Mouse (Mus musculus): ENCODE results near the gene Gucd1. TPM values are rescaled to one million over a fixed set of nuclear protein-coding genes. Genes with fewer than 3 reads are reported as not detected.

Gucd1 gene
- total and polyA plus RNA-seq, 3 experiments: 16.8 to 19.0 (median 18.0) TPM

GRCm38 (mm10) chr10:75429522-75430146 is 88.1 kb downstream of the Gucd1 start (continued):
- TF ChIP-seq ZMIZ1 (IDR thresholded peaks at IDR 0.05; ENCODE audit: low read depth, low read length) (no peak), IRF4 (IDR thresholded peaks at IDR 0.05; ENCODE audit: low read depth, low read length) (peak; percentile 84), KAT2A (IDR thresholded peaks at IDR 0.05; ENCODE audit: insufficient replicate concordance, low read length) (no peak), CTCF (conservative IDR thresholded peaks at IDR 0.05 in 1 of 2, IDR thresholded peaks at IDR 0.05 in 1 of 2; ENCODE audit: low read depth in 2 of 2, low read length in 2 of 2) (no peak), ETS1 (conservative IDR thresholded peaks at IDR 0.05; ENCODE audit: low read depth, low read length) (peak; percentile 94), SMC3 (IDR thresholded peaks at IDR 0.05; ENCODE audit: low read depth, low read length) (no peak), MAZ (IDR thresholded peaks at IDR 0.05; ENCODE audit: low read depth, low read length) (no peak)

- Histone ChIP-seq H3K9ac (ENCODE audit: insufficient read depth, low read depth) (peak overlapping the region; percentile 45; the same call in 1 of the 2 replicates), H3K27ac (ENCODE audit: insufficient read depth, low read depth) (peak overlapping the region; percentile 95), H3K4me3 (replicated peaks in 1 of 3; ENCODE audit: low read depth in 2 of 3, low read length in 2 of 3, poor library complexity in 1 of 3) (peak overlapping the region in 2 of 3 experiments; percentile 10 to 33), H3K79me2 (replicated peaks; ENCODE audit: control insufficient read depth, extremely low read depth, insufficient read depth, poor library complexity, severe bottlenecking) (no peaks in the 10 kb centered on the region), H3K36me3 (replicated peaks in 1 of 2; ENCODE audit: control insufficient read depth in 1 of 2, insufficient read depth in 1 of 2, low read length in 1 of 2) (peaks cover 0 to 1% of the 10 kb centered on the region in 2 experiments), H3K9me3 (replicated peaks; ENCODE audit: low read length) (peaks cover 8% of the 10 kb centered on the region), H3K4me2 (ENCODE audit: insufficient read depth, low read depth, poor library complexity, severe bottlenecking) (peak overlapping the region; percentile 35), H3K4me1 (ENCODE audit: control insufficient read depth in 1 of 2, insufficient read depth in 2 of 2) (peaks cover 11 to 72% of the 10 kb centered on the region in 2 experiments; a peak in 3 of 4 replicates), H3K27me3 (replicated peaks) (no peaks in the 10 kb centered on the region)
- TF ChIP-seq MXI1 (IDR thresholded peaks at IDR 0.05; ENCODE audit: low read depth, low read length) (no peak), ZNF384 (IDR thresholded peaks at IDR 0.05; ENCODE audit: low read depth, low read length) (no peak), JUN (IDR thresholded peaks at IDR 0.05; ENCODE audit: insufficient read depth, low read depth, low read length) (no peak), HCFC1 (IDR thresholded peaks at IDR 0.05; ENCODE audit: low read depth, low read length) (no peak), CTCF (conservative IDR thresholded peaks at IDR 0.05 in 1 of 2, IDR thresholded peaks at IDR 0.05 in 1 of 2; ENCODE audit: low read depth in 2 of 2, low read length in 2 of 2) (no peak)
- in situ Hi-C loops (cut with MboI; ENCODE audit: low pct_ligation_motif_present, low pct_unique_long_range_greater_than_20kb, low sequenced_read_pairs): no loop called here
- dilution Hi-C loops (cut with MboI; ENCODE audit: extremely low pct_ligation_motif_present, extremely low pct_unique_long_range_greater_than_20kb, low sequenced_read_pairs): no loop called here
- no peak for DNase-seq (ENCODE audit: extremely low read depth)
These were observed 88.8 kb downstream of the Gucd1 start for GRCm38 (mm10) chr10:75429004-75429380.

- in situ Hi-C loops (cut with MboI; ENCODE audit: low pct_ligation_motif_present, low pct_unique_long_range_greater_than_20kb, low sequenced_read_pairs) (no loop called here), dilution Hi-C loops (cut with MboI; ENCODE audit: extremely low pct_ligation_motif_present, extremely low pct_unique_long_range_greater_than_20kb, low sequenced_read_pairs) (no loop called here)
- Histone ChIP-seq H3K9me3 (replicated peaks; ENCODE audit: low read length) (peaks cover 13% of the 10 kb centered on the region), H3K4me3 (replicated peaks in 1 of 3; ENCODE audit: low read depth in 2 of 3, low read length in 2 of 3, poor library complexity in 1 of 3) (peak overlapping the region in 1 of 3 experiments; percentile 33), H3K36me3 (replicated peaks in 1 of 2; ENCODE audit: control insufficient read depth in 1 of 2, insufficient read depth in 1 of 2, low read length in 1 of 2) (peaks cover 0 to 1% of the 10 kb centered on the region in 2 experiments), H3K27ac (ENCODE audit: insufficient read depth, low read depth) (peak overlapping the region; percentile 95), H3K4me2 (ENCODE audit: insufficient read depth, low read depth, poor library complexity, severe bottlenecking) (peak overlapping the region; percentile 35), H3K79me2 (replicated peaks; ENCODE audit: control insufficient read depth, extremely low read depth, insufficient read depth, poor library complexity, severe bottlenecking) (no peaks in the 10 kb centered on the region), H3K4me1 (ENCODE audit: control insufficient read depth in 1 of 2, insufficient read depth in 2 of 2) (peaks cover 11 to 68% of the 10 kb centered on the region in 2 experiments; a peak in 3 of 4 replicates), H3K9ac (ENCODE audit: insufficient read depth, low read depth) (0 out of 2 replicates have a peak overlapping the region, but pooled peaks have one; percentile 45), H3K27me3 (replicated peaks) (no peaks in the 10 kb centered on the region)
- TF ChIP-seq NRF1 (IDR thresholded peaks at IDR 0.05; ENCODE audit: low read depth, low read length) (0 out of 2 replicates have a peak, but pooled peaks have one; percentile 20), RCOR1 (conservative IDR thresholded peaks at IDR 0.05; ENCODE audit: low read depth, low read length) (0 out of 2 replicates have a peak, but pooled peaks have one; percentile 28), JUN (IDR thresholded peaks at IDR 0.05; ENCODE audit: insufficient read depth, low read depth, low read length) (no peak), IRF4 (IDR thresholded peaks at IDR 0.05; ENCODE audit: low read depth, low read length) (peak; percentile 37), RAD21 (IDR thresholded peaks at IDR 0.05; ENCODE audit: low read depth, low read length) (no peak), MEF2A (IDR thresholded peaks at IDR 0.05; ENCODE audit: borderline replicate concordance, low read depth, low read length) (0 out of 2 replicates have a peak, but pooled peaks have one; percentile 52), BHLHE40 (IDR thresholded peaks at IDR 0.05; ENCODE audit: low read depth, low read length) (peak; percentile 78), USF2 (conservative IDR thresholded peaks at IDR 0.05; ENCODE audit: low read depth, low read length) (no peak), CHD2 (IDR thresholded peaks at IDR 0.05; ENCODE audit: low read length) (peak; percentile 13; the same call in 1 of the 2 replicates), SMC3 (IDR thresholded peaks at IDR 0.05; ENCODE audit: low read depth, low read length) (peak; percentile 13; the same call in 1 of the 2 replicates), TCF12 (IDR thresholded peaks at IDR 0.05; ENCODE audit: low read depth, low read length) (peak; percentile 57), MAFK (IDR thresholded peaks at IDR 0.05; ENCODE audit: insufficient replicate concordance, low read length) (0 out of 2 replicates have a peak, but pooled peaks have one; percentile 7), SIN3A (IDR thresholded peaks at IDR 0.05; ENCODE audit: low read length) (no peak; the same call in 1 of the 2 replicates), ETS1 (conservative IDR thresholded peaks at IDR 0.05; ENCODE audit: low read depth, low read length) (peak; percentile 80), EP300 (IDR thresholded peaks at IDR 0.05; ENCODE audit: low read length) (peak; percentile 50), MAX (IDR thresholded peaks at IDR 0.05; ENCODE audit: low read length) (peak; percentile 59), KAT2A (IDR thresholded peaks at IDR 0.05; ENCODE audit: insufficient replicate concordance, low read length) (0 out of 2 replicates have a peak, but pooled peaks have one; percentile 39), USF1 (IDR thresholded peaks at IDR 0.05; ENCODE audit: low read depth, low read length) (no peak)
- DNase-seq (ENCODE audit: extremely low read depth): peak; percentile 76
These were observed 89.4 kb downstream of the Gucd1 start for GRCm38 (mm10) chr10:75428049-75429003.

Data from CH12.LX (cell line).